Mouse (Mus musculus): ENCODE results near the gene Vsig8. TPM values are rescaled to one million over a fixed set of nuclear protein-coding genes. Genes with fewer than 3 reads are reported as not detected.

The Vsig8 gene
- polyA plus RNA-seq, 1 experiment from 2014 or later, result 0.05 TPM

Other genes with a start within 250 kb of the Vsig8 start
- gene Kcnj9, start 226.6 kb upstream of the Vsig8 start, polyA plus RNA-seq (2015; fragmentation: Nextera tagmentation; extraction: Ambion mirVana), result 0.04 and 0.09 TPM in 2 replicates
- 0.07 and 0.09 TPM in 2 replicates for gene Kcnj10, start 214.7 kb upstream of the Vsig8 start, polyA plus RNA-seq (2015; fragmentation: Nextera tagmentation; extraction: Ambion mirVana)
- 1.7 and 1.8 TPM in 2 replicates for gene Pigm, start 179.4 kb upstream of the Vsig8 start, polyA plus RNA-seq (2015; fragmentation: Nextera tagmentation; extraction: Ambion mirVana)
- 1.0 and 1.1 TPM in 2 replicates for gene Slamf9, start 80.6 kb upstream of the Vsig8 start, polyA plus RNA-seq (2015; fragmentation: Nextera tagmentation; extraction: Ambion mirVana)
- 0.81 and 2.5 TPM in 2 replicates for gene Igsf9, start 74.2 kb upstream of the Vsig8 start, polyA plus RNA-seq (2015; fragmentation: Nextera tagmentation; extraction: Ambion mirVana)
- 112 and 113 TPM in 2 replicates for gene Tagln2, start 55.9 kb upstream of the Vsig8 start, polyA plus RNA-seq (2015; fragmentation: Nextera tagmentation; extraction: Ambion mirVana)
- 0.21 and 0.40 TPM in 2 replicates for gene Cfap45, start 35.1 kb upstream of the Vsig8 start, polyA plus RNA-seq (2015; fragmentation: Nextera tagmentation; extraction: Ambion mirVana)
- gene Slamf8, start 34.6 kb downstream of the Vsig8 start, polyA plus RNA-seq (2015; fragmentation: Nextera tagmentation; extraction: Ambion mirVana), result 0.11 and 0.15 TPM in 2 replicates
- gene Fcrl6, start 46.6 kb downstream of the Vsig8 start, polyA plus RNA-seq (2015; fragmentation: Nextera tagmentation; extraction: Ambion mirVana), result 0.17 TPM in 1 of 2 replicates, not detected in the other
- gene Dusp23, start 77.0 kb downstream of the Vsig8 start, polyA plus RNA-seq (2015; fragmentation: Nextera tagmentation; extraction: Ambion mirVana), result 5.4 and 5.6 TPM in 2 replicates
- gene Crp, start 142.1 kb downstream of the Vsig8 start, polyA plus RNA-seq (2015; fragmentation: Nextera tagmentation; extraction: Ambion mirVana), result 74.8 and 74.9 TPM in 2 replicates